Mouse (Mus musculus) splenic B cell, adult 2 months (primary cell): Measurements from ENCODE around the gene Zfp52.

Source experiments
- DNase-seq: peaks from one replicate; pipeline ENCODE4 v3.0.0-alpha.2; 2011; ENCODE audit warnings: low read depth, low spot score
- H3K27me3 ChIP-seq: 2 replicates; pipeline ENCODE4 v1.6.1; 2012; ENCODE audit warnings: mild to moderate bottlenecking, low read length, moderate library complexity, mixed read lengths; ENCODE audit not compliant: control insufficient read depth, poor library complexity, insufficient read depth, severe bottlenecking
- H3K36me3 ChIP-seq: 2 replicates; pipeline ENCODE4 v1.6.1; 2012; ENCODE audit warnings: mild to moderate bottlenecking, low read length, moderate library complexity, mixed read lengths; ENCODE audit not compliant: control insufficient read depth, poor library complexity, insufficient read depth, severe bottlenecking

Zfp52 gene

GRCm38 (mm10) chr17:21532101-21532951 lies 3.0 kb upstream of the Zfp52 start:
- peak; percentile 59 for DNase-seq
- Histone ChIP-seq H3K36me3 (no peaks in the 10 kb centered on the region), H3K27me3 (no peaks in the 10 kb centered on the region)

- H3K27me3 ChIP-seq: no peaks in the 10 kb centered on the region
- no peak for DNase-seq
- H3K36me3 ChIP-seq: no peaks in the 10 kb centered on the region
These were observed 1.4 kb upstream of the Zfp52 start for GRCm38 (mm10) chr17:21533961-21534360.

- Histone ChIP-seq H3K36me3 (no peaks in the 10 kb centered on the region), H3K27me3 (no peaks in the 10 kb centered on the region)
- DNase-seq: peak; percentile 92
These were observed 761 bp upstream of the Zfp52 start for GRCm38 (mm10) chr17:21534460-21535095.

GRCm38 (mm10) chr17:21536096-21536495 lies 757 bp downstream of the Zfp52 start:
- DNase-seq: peak; percentile 58
- Histone ChIP-seq H3K27me3 (no peaks in the 10 kb centered on the region), H3K36me3 (peaks cover 2% of the 10 kb centered on the region; the same call in 1 of the 2 replicates)

- Histone ChIP-seq H3K27me3 (no peaks in the 10 kb centered on the region), H3K36me3 (peaks cover 2% of the 10 kb centered on the region; the same call in 1 of the 2 replicates)
- DNase-seq: peak; percentile 47
These were observed 1.3 kb downstream of the Zfp52 start for GRCm38 (mm10) chr17:21536676-21537075.

DNA sequence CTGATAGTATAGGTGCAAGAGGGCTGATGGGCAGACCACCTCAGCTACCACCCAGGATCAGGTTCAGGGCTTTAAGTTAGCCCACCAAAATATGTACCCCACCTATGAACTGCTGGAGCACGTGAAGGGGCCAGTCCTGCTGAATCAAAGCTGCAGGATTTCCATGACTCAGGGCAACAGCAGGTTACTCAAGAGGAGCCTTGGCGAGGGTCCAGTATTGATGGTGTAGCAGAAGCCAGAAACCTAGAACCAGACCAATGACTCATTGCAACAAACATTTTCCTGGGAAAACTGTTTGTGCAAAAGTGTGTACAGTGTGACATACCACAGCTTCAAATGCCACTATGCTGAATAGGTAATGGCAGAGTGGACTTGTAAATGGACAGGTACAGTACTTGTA lies 22.5 kb downstream of the Zfp52 start:
- DNase-seq: no peak
- H3K27me3 ChIP-seq: no peaks in the 10 kb centered on the region
- peaks cover 17% of the 10 kb centered on the region; the same call in 1 of the 2 replicates for H3K36me3 ChIP-seq

DNA sequence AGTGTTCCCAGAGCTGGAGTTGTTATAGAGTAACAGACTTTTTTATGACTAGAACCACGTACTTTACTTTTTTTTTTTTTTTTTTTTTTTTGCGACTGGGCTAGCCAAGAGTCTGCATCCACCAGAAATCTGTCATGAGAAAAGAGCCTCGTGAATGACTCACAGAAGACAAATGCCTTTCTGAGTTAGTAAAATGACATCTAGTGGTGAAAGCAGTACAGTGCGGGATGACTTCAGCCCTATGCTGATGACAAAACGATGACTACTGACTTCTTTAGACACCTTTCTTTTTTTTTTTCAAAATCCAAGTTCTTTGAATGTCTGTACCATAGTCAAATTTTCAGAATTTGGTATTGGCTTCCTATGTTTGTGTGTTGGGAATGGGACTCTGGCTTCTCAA lies 30.9 kb downstream of the Zfp52 start:
- Histone ChIP-seq H3K36me3 (peaks cover 3% of the 10 kb centered on the region; the same call in 1 of the 2 replicates), H3K27me3 (no peaks in the 10 kb centered on the region)
- DNase-seq: peak; percentile 74

DNA sequence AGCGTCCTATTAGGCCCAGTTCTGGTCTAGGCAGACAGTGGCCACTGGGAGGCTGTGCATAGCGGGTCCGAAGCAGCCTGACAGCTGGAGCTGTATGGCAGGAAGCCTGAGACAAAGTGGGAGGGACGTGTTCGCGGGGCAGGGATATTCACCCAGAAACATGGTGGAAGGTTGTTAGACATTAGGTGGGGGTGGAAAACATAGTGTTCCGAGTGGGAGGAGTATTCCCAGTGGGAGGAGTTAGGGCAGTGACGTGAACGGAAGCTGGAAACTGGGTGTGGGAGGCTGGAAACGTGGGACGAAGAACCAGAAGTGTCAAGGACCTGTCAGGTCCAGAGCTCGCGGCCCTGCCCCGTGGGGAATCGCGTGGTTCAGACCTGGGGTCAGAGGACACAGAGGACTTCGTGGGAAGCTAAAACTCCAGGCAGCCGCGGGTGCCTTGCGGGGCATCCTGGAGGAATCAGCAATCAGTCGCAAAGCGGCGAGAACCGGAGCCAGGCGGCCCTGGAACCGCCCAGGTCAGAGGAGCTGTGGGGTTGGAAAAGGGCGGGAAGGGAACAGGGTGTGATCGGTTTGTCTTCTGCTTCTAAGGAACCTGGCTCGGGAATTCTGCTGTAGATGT lies 31.5 kb downstream of the Zfp52 start, which contains the start of gene Zfp948:
Gene Zfp948, plus strand, starts transcription at position 281 of the 622 bp plus-strand sequence.
- no peaks in the 10 kb centered on the region for H3K27me3 ChIP-seq
- DNase-seq: peak; percentile 40
- H3K36me3 ChIP-seq: 0 out of 2 replicates have a peak, but pooled peaks cover 3% of the 10 kb centered on the region

- no peaks in the 10 kb centered on the region for H3K27me3 ChIP-seq
- no peaks in the 10 kb centered on the region for H3K36me3 ChIP-seq
- no peak for DNase-seq
These were observed 32.4 kb downstream of the Zfp52 start for GRCm38 (mm10) chr17:21567696-21568095.

DNA sequence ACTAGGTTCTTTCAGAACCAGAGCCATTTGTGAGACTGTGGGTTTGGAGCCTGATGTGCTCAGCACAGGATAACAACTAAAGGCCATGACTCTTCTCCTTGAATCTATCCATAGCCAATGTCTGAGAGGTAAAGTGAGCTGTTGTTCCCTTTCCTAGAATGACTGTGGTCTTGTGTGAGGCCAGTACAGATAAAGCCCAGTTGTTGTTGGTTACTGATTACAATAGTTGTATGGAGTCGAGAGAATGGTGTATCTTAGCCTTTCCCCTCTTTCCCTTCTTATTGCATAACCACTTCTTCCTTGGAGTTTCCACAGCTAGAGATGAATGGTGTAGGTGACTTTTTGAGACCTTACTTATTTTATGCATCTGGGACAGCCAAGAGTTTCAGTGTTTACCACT lies 43.7 kb downstream of the Zfp52 start:
- DNase-seq: no peak
- H3K36me3 ChIP-seq: 0 out of 2 replicates have a peak, but pooled peaks cover 2% of the 10 kb centered on the region
- H3K27me3 ChIP-seq: no peaks in the 10 kb centered on the region; the same call in 1 of the 2 replicates

DNA sequence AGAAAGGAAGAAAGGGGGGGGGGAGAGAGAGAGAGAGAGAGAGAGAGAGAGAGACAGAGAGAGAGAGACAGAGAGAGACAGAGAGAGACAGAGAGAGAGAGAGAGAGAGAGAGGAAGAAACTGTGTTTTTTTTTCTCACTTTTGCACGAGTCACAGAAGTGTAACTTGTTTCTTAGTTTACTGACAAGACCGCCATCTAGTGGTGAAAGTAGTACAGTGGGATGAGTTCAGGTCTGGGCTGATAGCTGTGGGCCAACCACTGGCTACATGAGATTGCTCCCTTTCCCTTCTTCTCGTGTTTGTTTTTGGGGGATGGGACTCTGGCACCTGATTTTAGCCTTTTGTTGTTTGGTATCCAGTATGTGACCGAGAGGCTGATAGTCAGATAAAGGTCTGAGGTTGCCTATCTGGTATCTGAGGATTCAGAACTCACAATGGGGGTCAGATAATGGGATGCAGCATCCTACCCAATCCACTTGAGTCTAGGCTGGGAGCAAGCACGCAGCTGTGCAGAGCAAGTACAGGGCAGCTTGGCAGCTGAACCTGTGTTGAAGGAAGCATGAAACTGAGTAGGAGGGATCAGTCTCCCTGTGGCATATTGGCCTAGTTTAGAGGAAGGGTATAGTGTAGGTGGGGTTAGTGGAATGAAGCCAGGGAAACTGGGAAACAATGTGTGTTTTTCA lies 44.3 kb downstream of the Zfp52 start:
- DNase-seq: peak; percentile 85
- H3K27me3 ChIP-seq: no peaks in the 10 kb centered on the region; the same call in 1 of the 2 replicates
- 0 out of 2 replicates have a peak, but pooled peaks cover 2% of the 10 kb centered on the region for H3K36me3 ChIP-seq

- DNase-seq: no peak
- H3K27me3 ChIP-seq: no peaks in the 10 kb centered on the region
- peaks cover 4% of the 10 kb centered on the region; the same call in 1 of the 2 replicates for H3K36me3 ChIP-seq
These were observed 50.2 kb downstream of the Zfp52 start for GRCm38 (mm10) chr17:21585521-21585920.
